Mouse (Mus musculus) adrenal gland, adult (tissue): ENCODE results near the gene Iqch.

Experiments used
- DNase-seq, 2 experiments: peaks; one replicate each; pipeline ENCODE4 v3.0.0; 2022 to 2023; ENCODE audit warnings: low spot score in 1 of 2; ENCODE audit not compliant: inconsistent age in 2 of 2

Iqch gene

DNA sequence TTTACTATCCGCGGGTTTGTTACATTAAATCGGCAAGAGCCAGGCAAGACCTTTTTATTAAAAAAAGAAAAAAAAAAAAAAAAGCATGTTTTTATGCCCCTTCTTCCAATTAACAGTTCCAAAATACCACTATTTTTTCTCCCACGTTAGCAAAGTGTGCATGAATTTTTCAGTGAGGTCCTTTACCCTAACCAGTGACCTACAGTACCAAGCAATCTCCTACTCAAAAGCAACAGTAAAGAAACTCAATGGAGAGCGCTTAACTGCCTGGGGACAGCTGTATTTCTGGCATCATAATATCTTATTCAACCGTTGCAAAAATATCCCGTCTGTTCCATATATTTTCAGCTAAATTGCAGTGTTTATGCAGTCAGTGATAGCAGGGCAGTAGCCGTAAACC is 224.1 kb downstream of the Iqch start:
- DNase-seq: no peak

DNA sequence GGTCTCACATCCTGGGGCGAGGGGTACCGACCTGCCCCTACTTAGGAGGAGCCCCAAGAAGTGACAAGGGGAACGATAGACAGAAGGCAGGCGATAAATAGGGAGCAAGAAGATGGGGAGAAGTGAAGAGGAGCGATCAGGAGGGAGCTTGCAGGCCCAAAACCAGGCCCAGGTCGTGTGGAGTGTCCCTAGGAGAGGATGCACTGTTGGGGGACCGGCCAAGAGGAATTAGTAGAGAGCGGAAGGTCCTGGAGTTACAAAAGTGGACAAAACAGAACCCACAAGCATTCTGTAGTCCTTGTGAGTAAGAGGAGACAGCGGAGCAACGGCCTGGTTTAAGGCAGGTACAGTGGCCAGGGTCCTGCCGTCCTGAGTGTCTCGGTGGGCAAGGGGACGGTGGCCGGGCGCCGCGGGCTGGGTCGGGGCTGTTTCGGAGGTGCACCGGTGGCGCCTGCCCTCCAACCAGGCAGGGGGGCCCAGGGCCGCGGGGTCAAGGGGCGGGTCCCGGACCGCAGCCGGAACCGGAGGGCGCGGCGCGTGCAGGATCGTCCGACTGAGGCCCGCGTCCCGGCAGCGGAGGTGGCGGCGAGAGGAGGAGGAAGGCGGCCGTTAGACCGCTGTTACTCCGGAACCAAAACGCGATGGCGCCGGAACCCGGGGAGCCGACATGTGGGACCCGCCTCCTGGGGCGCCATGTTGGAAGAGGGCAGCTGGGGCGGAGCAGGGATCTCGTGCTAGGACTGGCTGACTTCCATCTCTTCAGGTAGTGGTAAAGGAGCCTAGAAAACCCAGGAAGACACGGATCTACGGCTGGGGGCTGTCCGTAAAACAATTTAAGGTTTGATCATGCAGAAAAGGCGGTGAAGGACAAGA is 224.8 kb downstream of the Iqch start, which contains the start of gene Map2k5:
Gene Map2k5, minus strand, starts transcription at position 633 of the 873 bp plus-strand sequence.
- peak; percentile 93 to 98 for DNase-seq

DNA sequence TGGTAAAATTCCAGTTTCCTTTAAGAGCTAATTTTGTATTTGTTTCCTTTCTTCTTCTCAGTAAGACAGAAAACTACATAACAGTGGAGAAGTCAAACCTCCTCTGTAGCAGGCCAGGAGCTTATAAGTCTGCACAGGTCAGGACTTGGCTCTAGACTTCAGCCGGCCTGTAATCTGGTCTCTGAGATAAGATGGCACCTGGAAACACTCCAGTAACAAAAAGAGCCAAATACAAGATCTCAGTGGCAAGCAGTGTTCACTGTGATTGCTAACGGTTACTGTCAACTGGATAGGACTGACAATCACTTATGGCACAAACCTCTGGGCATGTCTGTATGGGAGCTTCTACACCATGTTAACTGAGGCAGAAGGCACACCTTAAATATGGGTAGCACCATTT is 229.0 kb downstream of the Iqch start:
- DNase-seq: peak in 1 of 2 experiments; percentile 17

DNA sequence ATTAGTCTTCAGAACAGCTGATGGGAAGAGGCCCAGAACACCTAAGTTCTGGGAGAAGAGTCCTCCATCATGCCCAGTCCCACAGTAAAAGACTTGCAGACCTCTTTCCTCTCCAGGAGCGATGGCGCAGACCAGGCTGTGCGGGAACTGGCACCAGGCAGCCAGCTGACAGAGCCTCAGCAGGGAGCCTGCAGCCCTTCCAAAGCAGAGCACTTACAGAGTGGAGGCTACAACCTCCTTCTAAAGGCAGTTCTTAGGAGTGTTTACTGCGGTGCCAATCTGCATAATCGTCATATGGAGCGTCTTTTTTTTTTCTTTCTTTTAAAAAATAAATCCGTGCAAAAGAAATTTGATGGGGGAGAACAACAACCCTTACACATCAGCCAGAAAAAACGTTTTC is 229.8 kb downstream of the Iqch start:
- peak in 1 of 2 experiments; percentile 20 for DNase-seq
